Mouse (Mus musculus): ENCODE data around the gene Catsperg2. TPM values are rescaled to one million over a fixed set of nuclear protein-coding genes. Genes with fewer than 3 reads are reported as not detected.
"Not testable (repeated sequence)": the region's sequence is repeated elsewhere in the genome, so short reads cannot be mapped to it uniquely, and the experiment has no call there.

The Catsperg2 gene
- polyA plus RNA-seq, 1 experiment from 2014 or later = not detected

DNA sequence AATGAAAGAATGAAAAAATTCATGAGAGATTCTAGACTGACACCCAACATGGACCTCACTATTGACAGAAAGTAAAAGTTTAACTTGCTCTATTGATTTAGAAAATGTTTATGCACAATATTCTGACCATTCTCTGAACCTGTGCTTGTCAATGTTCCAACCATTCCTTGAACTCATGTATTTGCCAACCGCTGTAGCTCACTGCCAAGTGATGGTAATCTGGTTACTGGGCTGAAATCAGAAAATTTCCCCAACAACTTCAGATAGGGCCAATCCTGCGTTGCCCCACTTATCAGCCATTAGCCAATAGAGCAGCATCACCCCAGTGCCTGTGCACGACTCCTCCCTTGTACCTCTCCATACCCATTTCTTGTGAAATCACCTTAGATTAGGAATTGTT is 15.4 kb upstream of the Catsperg2 start:
- no peak overlapping the region for H3K4me3 ChIP-seq (ENCODE audit: low read length)
- no peaks in the 10 kb centered on the region for H3K36me3 ChIP-seq (ENCODE audit: control insufficient read depth, insufficient read depth, low read length)
- H3K4me2 ChIP-seq (ENCODE audit: low read depth, low read length) = no peak overlapping the region
- H3K27ac ChIP-seq (ENCODE audit: low read length) = no peak overlapping the region
- H3K9me3 ChIP-seq (ENCODE audit: control insufficient read depth, low read length) = no peaks in the 10 kb centered on the region
- H3K9ac ChIP-seq (ENCODE audit: low read length) = no peak overlapping the region
- H3K4me1 ChIP-seq (replicated peaks; ENCODE audit: control insufficient read depth, insufficient read depth, low read length) = no peaks in the 10 kb centered on the region
- ATAC-seq (ENCODE audit: low read depth) = no peak
- H3K27me3 ChIP-seq (ENCODE audit: control insufficient read depth, insufficient read depth, low read depth, low read length) = no peaks in the 10 kb centered on the region
- WGBS = 73% methylated on average over 3 of the region's 3 CpGs

DNA sequence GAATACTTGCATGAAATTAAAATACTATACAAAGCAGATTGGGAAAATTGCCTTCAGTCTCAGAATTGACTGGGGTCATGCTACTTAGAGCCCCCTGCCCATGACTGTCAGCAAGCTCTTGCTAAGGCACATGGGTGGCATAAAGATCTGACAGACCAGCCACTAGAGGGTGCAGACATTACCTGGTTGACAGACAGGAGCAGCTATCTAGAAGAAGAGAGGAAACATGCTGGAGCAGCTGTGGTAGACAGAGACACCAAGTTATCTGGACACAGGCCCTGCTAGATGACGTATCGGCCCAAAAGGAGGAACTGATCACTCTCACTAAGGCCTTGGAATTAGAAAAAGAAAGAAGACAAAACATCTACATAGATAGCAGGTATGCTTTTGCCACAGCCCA is 1.2 kb upstream of the Catsperg2 start:
- Histone ChIP-seq H3K9me3 (ENCODE audit: control insufficient read depth, low read length) (peaks cover 9% of the 10 kb centered on the region), H3K36me3 (ENCODE audit: control insufficient read depth, insufficient read depth, low read length) (no peaks in the 10 kb centered on the region), H3K27ac (ENCODE audit: low read length) (no peak overlapping the region), H3K4me2 (ENCODE audit: low read depth, low read length) (no peak overlapping the region), H3K4me3 (ENCODE audit: low read length) (no peak overlapping the region), H3K4me1 (replicated peaks; ENCODE audit: control insufficient read depth, insufficient read depth, low read length) (no peaks in the 10 kb centered on the region), H3K9ac (ENCODE audit: low read length) (no peak overlapping the region), H3K27me3 (ENCODE audit: control insufficient read depth, insufficient read depth, low read depth, low read length) (no peaks in the 10 kb centered on the region)
- ATAC-seq (ENCODE audit: low read depth) = no peak
- WGBS = 72% methylated on average over 2 of the region's 2 CpGs

DNA sequence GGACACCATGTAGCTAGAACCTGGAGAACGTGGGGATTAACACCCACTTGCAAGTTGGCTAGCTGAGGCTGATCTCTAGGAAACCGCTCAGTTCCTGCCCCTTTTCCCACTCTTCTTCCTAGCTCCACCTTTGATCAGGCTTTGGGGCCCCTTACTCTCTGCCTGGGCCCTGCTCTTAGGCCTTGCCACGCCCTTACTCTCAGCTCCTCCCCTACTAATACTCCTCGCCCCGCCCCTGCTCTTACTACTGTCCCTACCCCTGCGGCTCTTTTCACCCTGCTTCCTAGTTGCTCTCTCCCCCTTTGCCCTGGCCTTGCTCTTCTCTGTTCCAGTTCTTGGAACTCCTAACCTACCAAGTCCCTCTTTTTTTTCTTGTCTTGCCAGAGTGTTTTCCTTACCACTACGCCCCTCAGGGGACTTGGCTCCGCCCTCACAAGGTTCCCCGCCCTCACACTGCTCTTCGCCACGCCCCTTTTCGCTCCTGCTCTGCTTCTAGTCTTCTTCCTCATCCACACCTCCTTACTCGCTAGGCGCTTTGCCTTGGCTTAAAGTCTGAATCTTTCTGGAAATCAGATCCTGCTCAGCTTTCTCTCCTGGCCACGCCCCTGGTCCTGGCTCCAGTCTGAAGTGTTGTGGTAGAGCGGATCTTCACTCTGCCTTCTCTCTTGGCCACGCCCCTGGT is 1.2 kb downstream of the Catsperg2 start:
- H3K9me3 ChIP-seq (ENCODE audit: control insufficient read depth, low read length); H3K4me3 ChIP-seq (ENCODE audit: low read length); H3K9ac ChIP-seq (ENCODE audit: low read length); H3K27me3 ChIP-seq (ENCODE audit: control insufficient read depth, insufficient read depth, low read depth, low read length); H3K4me1 ChIP-seq (replicated peaks; ENCODE audit: control insufficient read depth, insufficient read depth, low read length); H3K27ac ChIP-seq (ENCODE audit: low read length); H3K4me2 ChIP-seq (ENCODE audit: low read depth, low read length); H3K36me3 ChIP-seq (ENCODE audit: control insufficient read depth, insufficient read depth, low read length): not testable (repeated sequence)
- WGBS = 21% methylated on average over 16 of the region's 17 CpGs
- peak; percentile 15; the same call in 1 of the 2 replicates for ATAC-seq (ENCODE audit: low read depth)

DNA sequence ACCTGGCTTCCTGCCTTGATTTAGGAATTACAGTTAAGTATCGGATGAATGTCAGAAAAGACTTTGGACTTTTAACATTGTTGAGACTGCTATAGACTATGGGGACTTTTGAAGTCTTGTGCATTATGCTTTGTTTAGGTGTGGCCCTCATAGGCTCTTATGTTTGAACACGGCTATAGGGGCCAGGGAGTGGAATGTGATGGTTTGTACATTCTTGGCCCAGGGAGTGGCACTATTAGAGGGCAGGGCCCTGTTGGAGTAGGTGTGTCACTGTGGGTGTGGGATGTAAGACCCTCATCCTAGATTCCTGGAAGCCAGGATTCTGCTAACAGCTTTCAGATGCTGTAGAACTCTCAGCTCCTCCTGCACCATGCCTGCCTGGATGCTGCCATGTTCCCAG is 17.9 kb downstream of the Catsperg2 start:
- H3K4me3 ChIP-seq (ENCODE audit: low read length); H3K4me2 ChIP-seq (ENCODE audit: low read depth, low read length); H3K36me3 ChIP-seq (ENCODE audit: control insufficient read depth, insufficient read depth, low read length); H3K9ac ChIP-seq (ENCODE audit: low read length); H3K27ac ChIP-seq (ENCODE audit: low read length); H3K4me1 ChIP-seq (replicated peaks; ENCODE audit: control insufficient read depth, insufficient read depth, low read length); H3K27me3 ChIP-seq (ENCODE audit: control insufficient read depth, insufficient read depth, low read depth, low read length); ATAC-seq (ENCODE audit: low read depth); H3K9me3 ChIP-seq (ENCODE audit: control insufficient read depth, low read length): not testable (repeated sequence)
- 72% methylated on average over 2 of the region's 2 CpGs for WGBS

DNA sequence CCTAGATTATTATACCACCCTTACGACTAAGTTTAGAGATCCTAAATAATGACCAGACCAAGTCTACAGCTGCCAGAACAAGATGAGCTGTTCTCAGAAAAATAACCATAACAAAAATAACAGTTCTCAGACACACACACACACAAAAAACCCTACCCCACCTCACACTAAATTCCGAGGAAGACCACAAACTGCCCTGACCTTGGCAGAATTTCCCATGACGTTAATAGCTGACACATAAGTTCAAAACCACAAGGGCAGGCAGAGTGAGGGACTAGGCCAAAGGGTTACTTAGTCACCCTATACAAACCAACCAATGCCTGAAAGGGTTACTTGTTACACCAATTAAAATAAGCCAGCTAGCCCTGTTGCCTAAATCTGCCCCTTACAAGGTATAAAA is 31.6 kb downstream of the Catsperg2 start:
- H3K9ac ChIP-seq (ENCODE audit: low read length); H3K27me3 ChIP-seq (ENCODE audit: control insufficient read depth, insufficient read depth, low read depth, low read length); H3K4me3 ChIP-seq (ENCODE audit: low read length); ATAC-seq (ENCODE audit: low read depth); H3K36me3 ChIP-seq (ENCODE audit: control insufficient read depth, insufficient read depth, low read length); H3K27ac ChIP-seq (ENCODE audit: low read length); H3K9me3 ChIP-seq (ENCODE audit: control insufficient read depth, low read length); H3K4me2 ChIP-seq (ENCODE audit: low read depth, low read length); H3K4me1 ChIP-seq (replicated peaks; ENCODE audit: control insufficient read depth, insufficient read depth, low read length): not testable (repeated sequence)
- WGBS = 74% methylated on average over 3 of the region's 3 CpGs

DNA sequence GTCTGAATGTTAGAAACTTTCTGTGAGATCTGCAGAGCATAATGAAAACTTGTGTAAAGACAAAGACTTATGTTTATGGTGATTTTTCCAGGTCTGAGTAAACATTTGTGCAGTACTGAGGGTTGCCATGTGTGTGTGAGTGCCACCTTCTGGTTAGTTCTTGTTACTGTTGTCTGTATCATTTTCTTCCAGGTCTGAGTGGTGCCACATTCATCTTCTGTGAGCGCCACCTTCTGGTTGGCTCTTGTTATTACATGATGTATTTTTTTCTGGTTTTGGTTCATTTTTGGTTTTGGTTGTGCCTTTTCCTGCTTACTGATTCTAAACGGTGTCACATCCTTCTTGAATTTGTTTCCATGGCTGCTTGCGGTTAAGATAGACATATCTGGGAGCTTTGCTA is 45.0 kb downstream of the Catsperg2 start:
- no peak for ATAC-seq (ENCODE audit: low read depth)
- H3K36me3 ChIP-seq (ENCODE audit: control insufficient read depth, insufficient read depth, low read length) = no peaks in the 10 kb centered on the region
- WGBS = 62% methylated on average over 3 of the region's 3 CpGs

More for the DNA sequence above, 45.0 kb downstream of the Catsperg2 start:
- Histone ChIP-seq H3K9me3 (ENCODE audit: control insufficient read depth, low read length) (peaks cover 10% of the 10 kb centered on the region; the same call in 1 of the 2 replicates), H3K27me3 (ENCODE audit: control insufficient read depth, insufficient read depth, low read depth, low read length) (no peaks in the 10 kb centered on the region), H3K27ac (ENCODE audit: low read length) (no peak overlapping the region), H3K4me3 (ENCODE audit: low read length) (no peak overlapping the region), H3K4me2 (ENCODE audit: low read depth, low read length) (no peak overlapping the region), H3K9ac (ENCODE audit: low read length) (no peak overlapping the region), H3K4me1 (replicated peaks; ENCODE audit: control insufficient read depth, insufficient read depth, low read length) (no peaks in the 10 kb centered on the region)

MicroRNAs encoded within 50 kb of the gene (microRNA counts, 519-probe panel; counts per million panel counts)
- microRNA mmu-miR-1964 = 1,473 counts per million, percentile 20 among the panel's probes with 10 or more counts

Small RNA genes lying within 50 kb of the gene (microRNA-seq; reads per million reads assigned to microRNA genes)
- 3.8 reads per million, percentile 13 among the genes with 10 or more reads in this experiment for gene Mir1964

Other genes starting within 250 kb of the Catsperg2 start
- 21.6 and 21.8 TPM in 2 replicates for gene Sipa1l3, start 208.4 kb downstream of the Catsperg2 start, polyA plus RNA-seq (2015; fragmentation: Nextera tagmentation; extraction: Ambion mirVana)
- 12.8 and 13.7 TPM in 2 replicates for gene Zfp84, start 41.5 kb upstream of the Catsperg2 start, polyA plus RNA-seq (2015; fragmentation: Nextera tagmentation; extraction: Ambion mirVana)
- 6.4 and 6.9 TPM in 2 replicates for gene Zfp30, start 57.0 kb upstream of the Catsperg2 start, polyA plus RNA-seq (2015; fragmentation: Nextera tagmentation; extraction: Ambion mirVana)
- 15.6 and 16.0 TPM in 2 replicates for gene Zfp790, start 89.1 kb upstream of the Catsperg2 start, polyA plus RNA-seq (2015; fragmentation: Nextera tagmentation; extraction: Ambion mirVana)
- 4.9 and 5.0 TPM in 2 replicates for gene Zfp940, start 126.6 kb upstream of the Catsperg2 start, polyA plus RNA-seq (2015; fragmentation: Nextera tagmentation; extraction: Ambion mirVana)
- gene Zfp420, start 132.9 kb upstream of the Catsperg2 start, polyA plus RNA-seq (2015; fragmentation: Nextera tagmentation; extraction: Ambion mirVana) = 6.7 and 8.2 TPM in 2 replicates
- 9.3 and 9.7 TPM in 2 replicates for gene Zfp27, start 179.5 kb upstream of the Catsperg2 start, polyA plus RNA-seq (2015; fragmentation: Nextera tagmentation; extraction: Ambion mirVana)
- 4.4 and 4.6 TPM in 2 replicates for gene Zfp383, start 181.2 kb upstream of the Catsperg2 start, polyA plus RNA-seq (2015; fragmentation: Nextera tagmentation; extraction: Ambion mirVana)
- 9.5 and 9.9 TPM in 2 replicates for gene Zfp74, start 227.1 kb upstream of the Catsperg2 start, polyA plus RNA-seq (2015; fragmentation: Nextera tagmentation; extraction: Ambion mirVana)